Mouse (Mus musculus) forebrain, embryonic 15.5 days (tissue): Measurements from ENCODE around the gene Rps16. TPM values are rescaled to one million over a fixed set of nuclear protein-coding genes. Genes with fewer than 3 reads are reported as not detected.
A peak's percentile ranks its signal among the peaks of the same experiment; 100 is the strongest.
"Not testable (repeated sequence)": the region's sequence is repeated elsewhere in the genome, so short reads cannot be mapped to it uniquely, and the experiment has no call there.

Source experiments
- ATAC-seq: fragments of 200-750 bp; cut with Nextera tagmentation; replicated peaks from 2 replicates; pipeline ENCODE4 v1.8.0; 2017; ENCODE audit warnings: mild to moderate bottlenecking, moderate TSS enrichment, moderate library complexity
- H3K27ac ChIP-seq: fragments of 300-500 bp; sonication (generic); replicated peaks from 2 replicates; pipeline ENCODE4 v1.5.1; 2015; ENCODE audit warnings: mild to moderate bottlenecking, inconsistent platforms
- H3K27me3 ChIP-seq: fragments of 300-500 bp; sonication (generic); 2 replicates; pipeline ENCODE4 v1.6.1; 2015; ENCODE audit warnings: inconsistent platforms
- H3K36me3 ChIP-seq: fragments of 300-500 bp; sonication (generic); 2 replicates; pipeline ENCODE4 v1.6.1; 2015; ENCODE audit warnings: mild to moderate bottlenecking, inconsistent platforms
- H3K4me1 ChIP-seq: fragments of 300-500 bp; sonication (generic); 2 replicates; pipeline ENCODE4 v1.6.1; 2015; ENCODE audit warnings: inconsistent platforms
- H3K4me2 ChIP-seq: fragments of 300-500 bp; sonication (generic); replicated peaks from 2 replicates; pipeline ENCODE4 v1.6.1; 2015; ENCODE audit warnings: mild to moderate bottlenecking, inconsistent platforms
- H3K4me3 ChIP-seq: fragments of 300-500 bp; sonication (generic); 2 replicates; pipeline ENCODE4 v1.5.1; 2015; ENCODE audit warnings: mild to moderate bottlenecking, inconsistent platforms
- H3K9ac ChIP-seq: fragments of 300-500 bp; sonication (generic); replicated peaks from 2 replicates; pipeline ENCODE4 v1.6.1; 2015; ENCODE audit warnings: mild to moderate bottlenecking, inconsistent platforms
- H3K9me3 ChIP-seq: fragments of 300-500 bp; sonication (generic); 2 replicates; pipeline ENCODE4 v1.6.1; 2016; ENCODE audit warnings: inconsistent platforms
- whole genome bisulfite sequencing: fragments of 180-500 bp; shearing (Covaris S2); methylation state at CpG from one replicate; pipeline ENCODE4 v1.1.7; 2015; ENCODE audit warnings: mixed read lengths; 5-methylcytosine and 5-hydroxymethylcytosine counted together
- polyA plus RNA-seq: library from polyadenylated mRNA; unstranded; fragments of >200 nt; fragmentation: Nextera tagmentation; extraction: Ambion mirVana; gene quantifications from 2 replicates; pipeline ENCODE4 v1.2.1, GENCODE M21; 2015

Gene Rps16
- polyA plus RNA-seq, 1 experiment from 2014 or later, result 514 TPM

DNA sequence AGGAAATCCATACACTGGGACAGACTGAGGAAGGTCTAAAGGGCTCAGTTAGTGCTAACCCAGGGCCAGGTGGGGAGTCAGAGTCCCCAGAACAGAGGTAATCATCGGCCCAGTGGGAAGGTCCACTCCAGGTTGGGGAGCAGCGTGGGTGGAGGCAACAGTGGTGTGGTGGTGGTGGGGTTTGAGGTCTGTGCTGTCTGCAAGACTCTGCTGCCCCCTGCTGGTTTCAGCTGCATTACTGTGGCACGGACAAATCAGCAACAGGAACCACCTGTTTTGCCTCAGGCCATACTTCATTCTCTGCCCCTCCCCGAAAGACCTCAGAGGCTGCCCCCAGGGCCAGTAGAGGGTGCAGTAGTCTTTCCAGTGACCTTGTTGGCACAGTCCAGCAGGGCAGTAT is 36.0 kb downstream of the Rps16 start:
- H3K4me1 ChIP-seq, result peaks cover 18% of the 10 kb centered on the region
- no peak overlapping the region for H3K4me2 ChIP-seq
- H3K27me3 ChIP-seq, result no peaks in the 10 kb centered on the region
- H3K9ac ChIP-seq, result no peak overlapping the region
- no peaks in the 10 kb centered on the region for H3K9me3 ChIP-seq
- H3K4me3 ChIP-seq, result no peak overlapping the region
- WGBS, result 19% methylated on average over 4 of the region's 4 CpGs
- peaks cover 48% of the 10 kb centered on the region for H3K36me3 ChIP-seq
- no peak overlapping the region for H3K27ac ChIP-seq
- peak; percentile 59 for ATAC-seq

DNA sequence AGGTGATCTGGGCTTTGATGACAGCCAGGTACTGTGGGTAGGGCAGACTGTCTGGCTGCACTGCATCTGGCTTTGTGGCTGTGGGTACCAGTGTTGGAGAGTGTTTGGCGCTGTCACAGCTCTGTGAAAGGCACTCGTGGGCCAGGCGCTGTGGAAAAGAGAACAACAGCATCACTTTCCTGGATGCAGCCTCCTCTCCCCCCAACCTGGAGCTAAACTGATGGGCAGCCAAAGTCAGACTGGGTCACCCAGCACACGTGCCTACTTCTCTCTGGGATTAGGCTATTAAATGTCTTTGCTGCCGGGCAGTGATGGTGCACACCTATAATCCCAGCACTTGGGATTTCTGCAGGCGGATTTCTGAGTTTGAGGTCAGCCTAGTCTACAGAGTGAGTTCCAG is 36.4 kb downstream of the Rps16 start:
- H3K4me3 ChIP-seq, H3K9me3 ChIP-seq, ATAC-seq, H3K9ac ChIP-seq, H3K4me2 ChIP-seq, H3K27me3 ChIP-seq, H3K27ac ChIP-seq: not testable (repeated sequence)
- Histone ChIP-seq H3K4me1 (peaks cover 18% of the 10 kb centered on the region), H3K36me3 (peaks cover 48% of the 10 kb centered on the region)
- WGBS, result 79% methylated on average over 6 of the region's 6 CpGs

DNA sequence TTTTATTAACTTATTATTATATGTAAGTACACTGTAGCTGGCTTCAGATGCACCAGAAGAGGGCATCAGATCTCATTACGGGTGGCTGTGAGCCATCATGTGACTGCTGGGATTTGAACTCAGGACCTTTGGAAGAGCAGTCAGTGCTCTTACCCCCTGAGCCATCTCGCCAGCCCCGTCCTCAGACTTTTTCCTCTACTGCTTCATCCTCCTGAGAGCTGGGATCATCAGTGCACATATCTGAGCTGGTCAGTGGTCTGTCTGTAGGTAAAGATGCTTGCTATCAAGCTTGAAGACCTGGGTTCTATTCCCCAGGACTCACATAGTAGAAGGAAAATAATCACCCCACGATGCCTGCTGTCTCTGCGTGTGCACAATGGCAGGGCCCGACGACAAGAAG is 36.9 kb downstream of the Rps16 start:
- peaks cover 14% of the 10 kb centered on the region for H3K4me1 ChIP-seq
- H3K36me3 ChIP-seq, result peaks cover 48% of the 10 kb centered on the region
- not testable (repeated sequence) for ATAC-seq

DNA sequence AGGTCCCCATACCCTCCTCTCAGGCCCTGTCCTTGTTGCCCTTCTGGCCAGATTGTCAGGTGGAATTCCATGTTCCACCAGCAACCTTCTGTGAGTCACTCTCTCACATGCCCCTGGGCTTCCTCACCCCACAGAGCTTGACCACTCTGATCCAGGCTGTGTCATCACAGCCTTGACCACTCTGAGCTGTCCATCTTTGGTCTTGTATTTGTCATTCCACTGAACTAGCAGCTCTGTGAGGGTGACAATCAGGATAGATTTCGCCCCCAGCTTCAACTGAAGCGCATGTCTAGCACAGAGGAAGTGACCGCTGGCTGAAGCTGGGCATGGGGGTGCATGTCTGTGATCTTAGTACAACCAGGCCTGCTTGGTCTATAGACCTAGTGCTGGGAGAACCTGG is 39.9 kb downstream of the Rps16 start:
- 96% methylated on average over 3 of the region's 3 CpGs for WGBS
- ATAC-seq, result no peak
- peaks cover 52% of the 10 kb centered on the region for H3K36me3 ChIP-seq
- no peak overlapping the region for H3K4me2 ChIP-seq
- no peak overlapping the region for H3K9ac ChIP-seq
- H3K4me3 ChIP-seq, result no peak overlapping the region
- no peaks in the 10 kb centered on the region for H3K27me3 ChIP-seq
- no peak overlapping the region for H3K27ac ChIP-seq
- no peaks in the 10 kb centered on the region for H3K9me3 ChIP-seq
- peaks cover 20% of the 10 kb centered on the region for H3K4me1 ChIP-seq

More for the DNA sequence above, 36.9 kb downstream of the Rps16 start:
- not testable (repeated sequence) for H3K9ac ChIP-seq, H3K4me3 ChIP-seq, H3K27ac ChIP-seq, H3K4me2 ChIP-seq, H3K9me3 ChIP-seq, H3K27me3 ChIP-seq
- 85% methylated on average over 7 of the region's 7 CpGs for WGBS

- Histone ChIP-seq H3K27me3 (no peaks in the 10 kb centered on the region), H3K27ac (peak within 1 kb of the TSS; percentile 78), H3K4me1 (peaks cover 20% of the 10 kb centered on the region), H3K36me3 (peaks cover 59% of the 10 kb centered on the region), H3K4me2 (peak within 1 kb of the TSS; percentile 95), H3K4me3 (peak within 1 kb of the TSS; percentile 79), H3K9ac (peak within 1 kb of the TSS; percentile 82), H3K9me3 (no peaks in the 10 kb centered on the region)
- ATAC-seq, result peak; percentile 99
- under 1% methylated on average over 58 of the region's 58 CpGs for WGBS
Observed at GRCm38 (mm10) chr7:28392429-28393271, 42.2 kb downstream of the Rps16 start, which contains the start of the genes Med29 and Paf1. TSS of gene Med29 (minus strand) at chr7:28392708. TSS of gene Paf1 (plus strand) at chr7:28392951.

- H3K36me3 ChIP-seq, result peaks cover 59% of the 10 kb centered on the region
- H3K4me2 ChIP-seq, result peak overlapping the region; percentile 95
- peak overlapping the region; percentile 79 for H3K4me3 ChIP-seq
- H3K27me3 ChIP-seq, result no peaks in the 10 kb centered on the region
- peaks cover 20% of the 10 kb centered on the region for H3K4me1 ChIP-seq
- WGBS, result 6% methylated on average over 22 of the region's 22 CpGs
- peak overlapping the region; percentile 82 for H3K9ac ChIP-seq
- no peak; the same call in 1 of the 2 replicates for ATAC-seq
- no peaks in the 10 kb centered on the region for H3K9me3 ChIP-seq
- peak overlapping the region; percentile 78 for H3K27ac ChIP-seq
Observed at GRCm38 (mm10) chr7:28393272-28393951, 43.0 kb downstream of the Rps16 start.

DNA sequence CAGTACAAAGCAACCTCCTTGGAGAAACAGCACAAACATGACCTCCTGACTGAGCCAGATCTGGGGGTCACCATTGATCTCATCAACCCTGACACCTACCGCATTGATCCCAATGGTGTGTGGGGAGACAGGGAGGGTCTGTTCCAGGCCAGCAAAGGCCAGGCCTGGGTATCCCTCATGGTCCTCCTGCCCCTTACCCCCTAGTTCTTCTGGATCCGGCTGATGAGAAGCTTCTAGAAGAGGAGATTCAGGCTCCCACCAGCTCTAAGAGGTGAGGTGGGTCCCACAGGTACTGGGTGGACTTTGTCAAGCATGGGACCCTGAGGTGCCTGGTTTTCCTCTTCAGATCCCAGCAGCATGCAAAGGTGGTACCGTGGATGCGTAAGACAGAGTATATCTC is 45.0 kb downstream of the Rps16 start:
- Histone ChIP-seq H3K4me3 (no peak overlapping the region), H3K4me2 (no peak overlapping the region), H3K4me1 (peaks cover 20% of the 10 kb centered on the region), H3K9me3 (no peaks in the 10 kb centered on the region), H3K27me3 (no peaks in the 10 kb centered on the region), H3K27ac (no peak overlapping the region), H3K9ac (no peak overlapping the region), H3K36me3 (peaks cover 58% of the 10 kb centered on the region)
- no peak for ATAC-seq
- WGBS, result 96% methylated on average over 4 of the region's 4 CpGs

DNA sequence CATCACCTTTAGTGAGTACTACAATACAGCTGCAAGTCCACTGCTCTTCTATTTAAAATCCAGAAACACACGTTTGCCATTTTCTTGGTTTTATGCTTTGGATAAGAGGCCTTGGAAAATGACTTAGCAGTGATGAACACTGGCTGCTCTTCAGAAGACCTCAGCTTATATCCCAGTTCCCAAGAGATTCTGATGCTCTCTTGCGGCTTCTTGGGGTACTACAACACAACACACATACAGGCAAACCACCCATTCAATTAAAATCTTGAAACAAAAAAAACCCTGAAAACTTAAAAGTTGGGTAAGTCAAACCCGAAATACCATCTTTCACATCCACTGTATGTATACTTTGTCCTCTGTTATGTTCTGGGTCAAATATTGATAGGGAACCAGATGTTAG is 47.5 kb downstream of the Rps16 start:
- Histone ChIP-seq H3K36me3 (peaks cover 79% of the 10 kb centered on the region), H3K4me3 (no peak overlapping the region), H3K4me2 (no peak overlapping the region), H3K9me3 (no peaks in the 10 kb centered on the region), H3K27ac (no peak overlapping the region), H3K4me1 (peaks cover 10% of the 10 kb centered on the region), H3K9ac (no peak overlapping the region), H3K27me3 (no peaks in the 10 kb centered on the region)
- ATAC-seq, result no peak
- WGBS, result 67% methylated on average over 3 of the region's 3 CpGs

DNA sequence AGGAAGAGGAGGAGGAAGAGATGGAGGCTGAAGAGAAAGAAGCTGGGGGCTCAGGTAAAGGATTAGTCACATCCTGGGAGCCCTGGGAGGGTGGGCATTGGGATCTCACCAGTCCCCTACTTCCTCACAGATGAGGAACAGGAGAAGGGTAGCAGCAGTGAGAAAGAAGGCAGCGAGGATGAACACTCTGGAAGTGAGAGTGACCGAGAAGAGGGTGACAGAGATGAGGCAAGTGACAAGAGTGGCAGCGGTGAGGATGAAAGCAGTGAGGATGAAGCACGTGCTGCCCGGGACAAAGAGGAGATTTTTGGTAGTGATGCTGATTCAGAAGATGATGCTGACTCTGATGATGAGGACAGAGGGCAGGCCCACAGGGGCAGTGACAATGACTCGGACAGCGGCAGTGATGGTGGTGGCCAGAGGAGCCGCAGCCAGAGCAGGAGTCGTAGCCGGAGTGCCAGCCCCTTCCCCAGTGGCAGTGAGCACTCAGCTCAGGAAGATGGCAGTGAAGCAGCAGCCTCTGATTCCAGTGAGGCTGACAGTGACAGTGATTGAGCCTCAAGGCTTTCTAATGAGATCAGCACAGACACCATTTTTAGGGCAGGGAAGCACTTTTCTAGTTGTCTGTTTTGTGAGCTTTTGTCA is 48.4 kb downstream of the Rps16 start:
- Histone ChIP-seq H3K4me3 (no peak overlapping the region), H3K4me2 (no peak overlapping the region), H3K27ac (no peak overlapping the region), H3K36me3 (peaks cover 87% of the 10 kb centered on the region), H3K27me3 (no peaks in the 10 kb centered on the region), H3K9me3 (no peaks in the 10 kb centered on the region), H3K4me1 (peaks cover 2% of the 10 kb centered on the region), H3K9ac (no peak overlapping the region)
- 90% methylated on average over 10 of the region's 10 CpGs for WGBS
- ATAC-seq, result no peak

- ATAC-seq, result no peak
- WGBS, result 100% methylated on average over 1 of the region's 1 CpGs
- H3K36me3 ChIP-seq, result peaks cover 96% of the 10 kb centered on the region
Observed at GRCm38 (mm10) chr7:28401030-28401429, 50.6 kb downstream of the Rps16 start.

GRCm38 (mm10) chr7:28401942-28402341 is 51.5 kb downstream of the Rps16 start:
- Histone ChIP-seq H3K4me2 (no peak overlapping the region), H3K9ac (no peak overlapping the region), H3K4me1 (no peaks in the 10 kb centered on the region), H3K4me3 (no peak overlapping the region), H3K27me3 (no peaks in the 10 kb centered on the region), H3K27ac (no peak overlapping the region), H3K36me3 (peaks cover 96% of the 10 kb centered on the region), H3K9me3 (no peaks in the 10 kb centered on the region)
- WGBS, result 84% methylated on average over 3 of the region's 3 CpGs
- ATAC-seq, result no peak

More at GRCm38 (mm10) chr7:28401030-28401429, 50.6 kb downstream of the Rps16 start:
- H3K4me3 ChIP-seq, result no peak overlapping the region
- no peak overlapping the region for H3K9ac ChIP-seq
- no peaks in the 10 kb centered on the region for H3K4me1 ChIP-seq
- no peak overlapping the region for H3K4me2 ChIP-seq
- no peaks in the 10 kb centered on the region for H3K9me3 ChIP-seq
- no peak overlapping the region for H3K27ac ChIP-seq
- H3K27me3 ChIP-seq, result no peaks in the 10 kb centered on the region
